Mouse (Mus musculus) kidney, adult 11 months (tissue): ENCODE measurements around the gene Wfdc10.
A peak's percentile ranks its signal among the peaks of the same experiment; 100 is the strongest.

Experiments
- DNase-seq: peaks from one replicate; pipeline ENCODE4 v3.0.0; 2022

Gene Wfdc10

GRCm38 (mm10) chr2:164655858-164656257, at the start of gene Wfdc10:
Gene Wfdc10, plus strand, starts transcription at chr2:164656046.
- peak; percentile 13 for DNase-seq

GRCm38 (mm10) chr2:164608781-164609180, 47.1 kb upstream of the Wfdc10 start:
- no peak for DNase-seq

GRCm38 (mm10) chr2:164613471-164613870, 42.4 kb upstream of the Wfdc10 start, which contains the start of the genes Wfdc6b and Wfdc8:
Gene Wfdc6b, plus strand, starts transcription at chr2:164613522.
Gene Wfdc8, minus strand, starts transcription at chr2:164613626.
- peak; percentile 7 for DNase-seq

- no peak for DNase-seq
Observed at GRCm38 (mm10) chr2:164615386-164615785, 40.5 kb upstream of the Wfdc10 start.

GRCm38 (mm10) chr2:164619050-164619449, 36.8 kb upstream of the Wfdc10 start:
- DNase-seq = no peak

- DNase-seq = no peak
Observed at GRCm38 (mm10) chr2:164621775-164622174, 34.1 kb upstream of the Wfdc10 start.

- DNase-seq = no peak
Observed at GRCm38 (mm10) chr2:164635266-164635665, 20.6 kb upstream of the Wfdc10 start.

- DNase-seq = no peak
Observed at GRCm38 (mm10) chr2:164638696-164639095, 17.1 kb upstream of the Wfdc10 start, which contains the start of gene Wfdc16. Gene Wfdc16, minus strand, starts transcription at chr2:164638796.

- peak; percentile 44 for DNase-seq
Observed at GRCm38 (mm10) chr2:164641129-164641528, 14.7 kb upstream of the Wfdc10 start.

GRCm38 (mm10) chr2:164641881-164642673, 13.8 kb upstream of the Wfdc10 start:
- no peak for DNase-seq

GRCm38 (mm10) chr2:164656483-164656882, 637 bp downstream of the Wfdc10 start, which contains the start of gene Wfdc9:
Gene Wfdc9, minus strand, starts transcription at chr2:164656583.
- DNase-seq = no peak

- peak; percentile 18 for DNase-seq
Observed at GRCm38 (mm10) chr2:164664851-164665250, 9.0 kb downstream of the Wfdc10 start.

GRCm38 (mm10) chr2:164670261-164670660, 14.4 kb downstream of the Wfdc10 start:
- no peak for DNase-seq

- DNase-seq = no peak
Observed at GRCm38 (mm10) chr2:164670938-164671337, 15.1 kb downstream of the Wfdc10 start.

GRCm38 (mm10) chr2:164673987-164674386, 18.1 kb downstream of the Wfdc10 start, which contains the start of gene Wfdc11:
Gene Wfdc11, minus strand, starts transcription at chr2:164674087.
- no peak for DNase-seq

- DNase-seq = no peak
Observed at GRCm38 (mm10) chr2:164676103-164676502, 20.3 kb downstream of the Wfdc10 start.

- no peak for DNase-seq
Observed at GRCm38 (mm10) chr2:164676916-164677685, 21.3 kb downstream of the Wfdc10 start.

GRCm38 (mm10) chr2:164678848-164679625, 23.2 kb downstream of the Wfdc10 start:
- DNase-seq = peak; percentile 74

GRCm38 (mm10) chr2:164679906-164680305, 24.1 kb downstream of the Wfdc10 start:
- no peak for DNase-seq

- DNase-seq = no peak
Observed at GRCm38 (mm10) chr2:164684807-164685206, 29.0 kb downstream of the Wfdc10 start, which contains the start of gene Wfdc13. Gene Wfdc13, plus strand, starts transcription at chr2:164685107.

GRCm38 (mm10) chr2:164698201-164698600, 42.4 kb downstream of the Wfdc10 start, which contains the start of gene Spint4:
Gene Spint4, plus strand, starts transcription at chr2:164698501.
- DNase-seq = no peak

GRCm38 (mm10) chr2:164700959-164701358, 45.1 kb downstream of the Wfdc10 start:
- DNase-seq = no peak

- no peak for DNase-seq
Observed at GRCm38 (mm10) chr2:164701761-164702160, 45.9 kb downstream of the Wfdc10 start.
